Mouse (Mus musculus): ENCODE data around the gene Prkca. TPM values are rescaled to one million over a fixed set of nuclear protein-coding genes. Genes with fewer than 3 reads are reported as not detected.

The Prkca gene
- polyA plus RNA-seq, 1 experiment: 5.1 TPM

DNA sequence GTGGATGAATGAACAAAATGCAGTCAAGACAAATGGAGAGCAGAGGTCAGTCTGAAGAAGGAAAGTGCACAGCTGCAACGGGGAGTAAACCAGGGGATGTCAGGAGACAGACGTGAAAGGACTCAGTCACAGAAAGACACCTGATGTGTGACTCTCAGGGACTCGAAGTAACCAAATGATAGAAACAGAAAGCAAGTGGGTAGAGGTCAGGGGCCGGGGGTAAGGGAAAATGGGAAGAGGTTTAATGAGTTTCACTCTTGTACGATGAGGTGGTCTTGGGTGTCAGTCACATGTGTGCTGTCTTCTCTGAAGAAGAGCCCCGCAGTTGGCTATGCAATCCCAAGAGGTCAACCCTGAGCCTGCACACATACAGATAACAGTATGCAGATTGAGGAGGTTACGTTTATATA, 82.0 kb downstream of the Prkca start:
- no peak for DNase-seq (ENCODE audit: low read depth)

DNA sequence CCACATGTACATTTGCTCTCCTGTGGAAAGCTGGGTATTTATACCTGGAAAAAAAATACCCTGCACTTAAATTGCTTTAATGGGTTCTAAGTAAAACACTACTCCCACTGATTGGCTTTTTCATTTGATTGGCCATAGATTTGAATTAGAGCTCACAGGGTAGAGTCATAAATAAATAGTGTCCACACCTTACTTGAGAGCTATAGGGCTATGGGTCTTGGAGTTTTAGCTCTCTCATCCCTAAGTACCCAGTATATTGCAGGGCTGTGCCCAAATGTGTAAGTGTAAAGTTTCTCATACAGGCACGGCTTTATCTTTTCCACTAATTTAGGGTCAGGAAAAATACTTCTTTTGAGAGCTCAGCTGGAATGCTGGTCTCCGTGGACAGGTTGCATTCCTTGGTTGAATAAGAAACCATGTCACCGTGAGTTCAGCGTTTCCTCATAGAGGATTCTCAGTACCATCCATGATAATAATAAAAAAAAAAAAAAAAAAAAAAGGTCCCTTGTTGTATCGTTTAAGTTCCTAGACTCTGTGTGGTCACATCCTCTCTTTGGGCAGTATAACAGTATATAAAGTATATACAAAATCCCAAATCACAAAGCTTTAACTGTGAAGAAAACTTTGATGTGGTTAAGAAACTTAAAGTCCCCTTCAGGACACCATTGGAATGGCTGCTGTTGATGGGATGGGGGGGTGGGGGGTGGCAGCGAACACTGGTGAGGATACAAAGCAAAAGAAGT, 82.8 kb downstream of the Prkca start:
- DNase-seq (ENCODE audit: low read depth): no peak

DNA sequence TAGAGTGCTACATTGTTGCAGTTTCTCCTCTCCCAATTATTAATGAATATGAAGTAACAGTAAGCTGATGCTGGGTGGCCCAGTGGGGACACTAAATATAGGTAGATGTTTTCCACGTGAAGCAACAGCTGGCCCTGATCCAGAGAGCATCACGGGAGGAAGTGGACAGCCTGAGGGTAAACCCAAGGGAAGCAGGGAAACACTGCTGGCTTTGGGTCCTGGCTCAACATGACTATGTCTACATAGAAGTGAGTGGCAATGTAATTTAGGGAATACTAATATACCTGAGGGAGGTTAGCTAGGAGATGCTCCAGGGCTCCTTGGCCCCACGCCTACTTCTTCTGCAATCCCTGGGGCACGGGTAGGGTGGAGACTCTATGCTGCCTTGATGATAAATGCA, 84.3 kb downstream of the Prkca start:
- DNase-seq (ENCODE audit: low read depth): no peak

DNA sequence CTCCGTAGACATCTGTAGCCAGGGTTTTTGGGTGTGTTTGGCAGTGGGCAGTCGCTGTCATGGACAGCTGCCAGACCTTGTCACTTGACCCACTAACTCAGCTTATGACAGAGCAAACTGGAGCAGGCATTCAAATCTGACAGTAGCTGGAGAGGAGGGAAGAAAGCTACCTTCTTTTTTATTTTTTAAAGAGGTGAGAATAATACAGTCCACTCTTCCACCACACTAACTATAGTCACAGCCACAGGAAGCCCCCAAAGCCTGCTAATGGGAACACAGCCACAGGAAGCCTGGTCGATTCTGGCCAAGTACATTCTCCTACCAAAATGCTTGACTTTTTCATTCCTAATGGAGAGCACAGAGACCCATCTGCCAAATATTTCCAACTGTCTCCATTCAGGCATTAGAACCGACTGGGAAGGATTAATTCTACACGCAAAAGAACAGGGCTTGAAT, 84.9 kb downstream of the Prkca start:
- DNase-seq (ENCODE audit: low read depth): no peak

DNA sequence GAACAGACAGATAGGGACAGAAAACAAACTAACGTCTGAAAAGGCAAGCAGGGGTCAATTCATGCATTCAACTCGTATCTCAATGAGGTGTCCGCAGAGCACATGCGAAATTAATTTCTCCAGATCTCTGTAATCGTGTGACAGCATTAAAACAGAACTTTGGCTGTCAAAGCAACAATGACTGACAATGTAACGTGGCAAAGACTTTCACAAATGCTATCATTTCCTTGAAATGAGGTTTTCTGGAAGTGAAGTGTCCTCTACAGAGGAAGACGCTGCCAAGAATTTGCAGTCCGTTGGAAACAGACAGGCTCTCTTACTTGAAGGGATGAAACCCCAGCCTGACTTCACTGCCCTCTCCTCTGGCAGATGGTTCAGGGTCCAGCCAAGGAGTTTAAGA, 85.8 kb downstream of the Prkca start:
- DNase-seq (ENCODE audit: low read depth): no peak

- no peak for DNase-seq (ENCODE audit: low read depth)
Measured at GRCm38 (mm10) chr11:108254681-108255080, 89.0 kb downstream of the Prkca start.

DNA sequence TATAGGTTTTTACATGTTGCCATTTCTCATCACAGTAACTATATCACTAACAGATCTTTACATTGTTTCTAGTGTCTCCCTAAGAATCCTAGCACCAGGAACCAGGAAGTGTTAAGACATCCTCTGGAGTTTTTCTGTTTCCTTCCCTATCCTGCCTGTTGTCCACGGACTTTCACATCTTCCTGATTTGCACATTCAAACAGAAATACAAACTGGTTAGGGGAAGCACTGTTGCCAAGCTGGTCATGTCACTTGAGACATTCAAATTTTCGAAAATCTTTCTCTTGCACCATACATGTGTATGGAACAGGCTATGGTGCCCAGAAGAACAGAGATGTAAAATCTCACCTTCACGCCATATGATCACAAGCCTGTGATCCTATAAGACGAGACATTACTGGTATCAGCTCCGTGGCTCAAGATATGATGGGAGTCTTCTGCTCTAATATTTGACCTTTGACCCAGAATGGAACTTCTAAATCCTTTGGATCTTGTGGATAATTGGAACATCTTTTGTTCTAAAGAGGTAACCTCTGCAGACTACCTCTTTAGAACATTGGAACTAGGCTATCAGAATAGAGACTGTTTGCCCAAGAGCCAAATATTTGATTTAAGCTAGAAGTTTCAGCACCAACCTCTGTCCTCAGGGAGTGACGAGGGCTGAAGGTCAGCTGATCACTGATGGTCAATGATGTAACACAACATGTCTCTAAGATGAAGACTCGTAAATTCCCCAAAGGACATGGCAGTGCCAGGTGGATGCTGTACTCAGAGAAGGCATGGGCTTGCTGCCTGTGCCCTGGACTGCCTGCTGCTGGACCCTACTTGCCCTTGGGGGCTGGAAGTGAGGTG, 91.6 kb downstream of the Prkca start:
- no peak for DNase-seq (ENCODE audit: low read depth)

GRCm38 (mm10) chr11:108250829-108251637, 92.7 kb downstream of the Prkca start:
- no peak for DNase-seq (ENCODE audit: low read depth)

DNA sequence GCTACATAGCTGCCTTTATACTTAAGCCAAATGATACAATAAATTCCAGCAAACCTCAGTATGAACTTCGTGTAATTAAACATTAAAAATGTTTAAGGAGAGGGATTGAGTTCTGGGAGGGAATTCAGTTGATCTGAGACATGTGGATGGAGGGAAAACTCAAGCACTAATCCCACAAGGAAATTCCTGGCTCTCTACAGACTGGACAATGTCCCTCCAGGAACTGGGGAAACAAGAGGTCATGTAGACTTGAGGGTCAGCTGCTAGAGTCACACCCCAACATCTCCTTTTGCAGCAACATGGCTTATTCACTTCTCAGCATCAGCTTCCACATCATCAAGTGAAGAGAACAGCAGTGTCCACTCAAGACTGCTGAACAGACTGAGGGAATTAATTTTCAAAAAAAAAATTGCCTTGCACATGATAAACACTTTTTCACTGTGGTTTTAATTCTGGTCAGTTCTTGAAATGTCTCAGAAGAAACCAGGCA, 93.5 kb downstream of the Prkca start:
- no peak for DNase-seq (ENCODE audit: low read depth)

- no peak for DNase-seq (ENCODE audit: low read depth)
Measured at GRCm38 (mm10) chr11:108249487-108249886, 94.2 kb downstream of the Prkca start.

GRCm38 (mm10) chr11:108249047-108249403, 94.7 kb downstream of the Prkca start:
- no peak for DNase-seq (ENCODE audit: low read depth)

DNA sequence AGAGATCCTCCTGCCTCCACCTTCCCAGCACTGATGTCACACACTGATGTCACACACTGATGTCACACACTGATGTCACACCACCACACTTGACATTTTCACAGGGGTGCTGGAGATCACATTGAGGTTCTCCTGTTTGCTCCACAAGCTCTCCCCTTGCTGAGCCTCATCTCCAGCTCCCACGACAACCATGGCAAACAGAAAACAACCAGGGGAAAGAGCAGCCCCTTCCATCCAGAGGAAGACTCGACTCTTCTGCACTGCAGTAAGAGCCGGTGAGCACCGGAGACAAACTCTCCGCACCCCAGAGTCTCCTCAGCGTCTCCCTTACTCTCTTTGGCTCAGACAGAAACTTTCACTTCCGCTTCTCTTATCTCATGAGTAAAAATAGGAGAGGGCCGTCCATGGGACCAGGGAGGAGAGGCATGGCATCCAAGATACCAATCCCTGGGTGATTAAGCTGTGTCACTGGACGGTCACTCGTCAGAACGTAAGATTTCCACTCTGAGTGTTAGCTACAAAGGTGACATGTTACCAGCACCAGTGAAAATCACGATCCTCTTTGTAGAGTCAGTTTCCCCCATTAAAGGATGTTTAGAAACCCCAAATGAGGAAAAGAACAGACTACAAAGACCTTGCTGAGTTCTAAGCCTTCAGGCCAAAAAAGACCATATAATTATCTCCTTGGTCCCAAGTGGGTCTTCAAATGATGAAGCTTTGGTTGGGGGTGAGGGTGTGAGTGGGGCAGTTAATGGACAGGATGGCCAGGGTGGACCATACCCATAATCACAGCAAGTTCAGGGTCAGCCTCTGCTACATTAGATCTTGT, 95.3 kb downstream of the Prkca start:
- no peak for DNase-seq (ENCODE audit: low read depth)

- DNase-seq (ENCODE audit: low read depth): no peak
Measured at GRCm38 (mm10) chr11:108247121-108247863, 96.4 kb downstream of the Prkca start.

DNA sequence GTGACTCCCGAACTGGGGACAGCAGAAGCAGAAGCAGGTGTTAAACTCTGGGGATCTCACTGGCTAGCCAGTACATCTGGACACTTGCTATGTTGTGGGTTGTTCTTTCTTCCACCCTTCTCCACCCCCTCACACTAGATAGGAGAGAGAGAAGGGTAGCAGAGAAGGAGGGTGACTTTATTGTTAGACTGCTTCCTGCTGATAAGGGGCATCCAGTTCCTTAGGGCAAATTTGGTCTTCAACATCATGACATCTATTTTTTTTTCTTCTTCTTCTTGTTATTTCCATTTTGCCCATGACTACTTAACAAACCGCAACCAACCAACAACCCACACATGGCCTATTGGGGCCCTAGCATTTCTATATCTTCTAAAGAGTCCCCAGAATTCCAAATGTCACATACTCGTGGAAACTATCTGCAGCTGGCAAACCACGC, 97.4 kb downstream of the Prkca start:
- no peak for DNase-seq (ENCODE audit: low read depth)

DNA sequence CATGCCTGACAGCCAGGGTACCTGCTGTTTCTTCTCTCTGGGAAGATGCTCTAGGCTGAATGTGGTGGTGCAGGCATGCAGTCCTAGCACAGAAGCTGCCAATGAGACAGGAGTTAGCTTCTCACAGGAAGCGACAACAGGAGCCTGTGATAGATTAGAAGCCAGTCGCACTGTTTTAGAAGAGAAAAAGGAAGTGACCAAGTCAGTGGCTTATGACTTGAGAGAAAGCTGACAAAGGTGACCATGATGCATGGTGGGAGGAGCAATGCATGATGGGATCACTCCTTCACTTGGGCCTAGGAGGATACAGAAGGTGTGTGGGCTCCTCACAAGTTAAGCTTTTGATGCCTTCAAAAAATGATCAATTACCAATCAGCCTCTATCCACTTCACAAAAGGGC, 99.5 kb downstream of the Prkca start:
- no peak for DNase-seq (ENCODE audit: low read depth)

- no peak for DNase-seq (ENCODE audit: low read depth)
Measured at GRCm38 (mm10) chr11:108243633-108244032, 100.1 kb downstream of the Prkca start.

- DNase-seq (ENCODE audit: low read depth): no peak
Measured at GRCm38 (mm10) chr11:108240924-108241498, 102.7 kb downstream of the Prkca start.

DNA sequence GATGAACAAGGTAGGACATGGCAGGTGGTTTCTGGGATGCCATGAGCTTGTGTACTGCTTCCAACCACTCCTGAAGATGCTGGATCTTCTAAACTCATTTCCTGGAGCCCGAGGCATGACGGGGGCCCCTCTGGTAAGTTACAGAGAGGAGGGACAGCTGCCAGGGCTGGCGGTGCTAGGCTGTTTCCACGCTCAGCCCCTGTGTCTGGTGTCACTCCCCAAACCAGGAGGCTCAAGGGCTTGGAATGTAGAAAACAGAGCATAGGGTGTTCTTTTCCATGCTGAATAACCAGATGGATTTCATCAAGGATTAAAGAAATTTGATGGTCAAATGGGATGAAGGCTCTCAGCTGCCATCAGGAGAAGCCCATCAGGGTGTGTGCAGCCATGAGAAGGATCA, 104.6 kb downstream of the Prkca start:
- no peak for DNase-seq (ENCODE audit: low read depth)

GRCm38 (mm10) chr11:108236754-108237428, 106.8 kb downstream of the Prkca start:
- DNase-seq (ENCODE audit: low read depth): no peak
